Mouse (Mus musculus) stomach, postnatal 0 days (tissue): ENCODE results near the gene Map1b.

Experiments
- CTCF ChIP-seq: IDR thresholded peaks from 2 replicates; pipeline ENCODE4 v1.5.1; 2016; ENCODE audit warnings: antibody characterized with exemption, low read depth, mild to moderate bottlenecking, moderate library complexity
- EP300 ChIP-seq: optimal IDR thresholded peaks from 2 replicates; pipeline ENCODE3; 2016; ENCODE audit warnings: antibody characterized with exemption

DNA sequence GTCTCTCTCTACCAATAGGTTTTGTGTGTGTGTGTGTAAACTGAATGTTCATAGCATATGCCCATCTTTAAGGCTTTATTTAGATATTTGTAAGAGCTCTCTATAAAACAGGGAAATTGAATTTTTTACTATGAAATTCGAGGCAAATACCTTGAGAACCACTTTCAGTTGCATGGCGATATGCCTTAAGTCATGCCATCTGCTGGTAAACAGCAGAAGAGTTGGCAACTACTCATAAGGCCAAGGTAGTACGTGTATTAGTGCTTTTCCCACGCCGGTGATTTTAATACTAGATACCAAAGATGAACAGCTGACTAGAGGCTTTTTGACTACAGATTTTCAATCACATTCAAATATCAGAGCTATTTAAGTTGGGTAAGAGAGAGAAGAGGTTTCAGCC is 27.2 kb downstream of the Map1b start:
- TF ChIP-seq CTCF: no peak
- TF ChIP-seq EP300: no peak
